Mouse (Mus musculus) midbrain, embryonic 15.5 days (tissue): Measurements from ENCODE around the gene Cspg4. TPM values are rescaled to one million over a fixed set of nuclear protein-coding genes. Genes with fewer than 3 reads are reported as not detected.
"Not testable (repeated sequence)": the region's sequence is repeated elsewhere in the genome, so short reads cannot be mapped to it uniquely, and the experiment has no call there.

Experiments
- ATAC-seq: fragments of 200-750 bp; cut with Nextera tagmentation; replicated peaks from 2 replicates; pipeline ENCODE4 v1.8.0; 2017; ENCODE audit warnings: moderate TSS enrichment
- H3K27ac ChIP-seq: fragments of 300-500 bp; sonication (generic); 2 replicates; pipeline ENCODE4 v1.5.1; 2015; ENCODE audit warnings: mild to moderate bottlenecking, inconsistent platforms
- H3K27me3 ChIP-seq: fragments of 300-500 bp; sonication (generic); replicated peaks from 2 replicates; pipeline ENCODE4 v1.6.1; 2015; ENCODE audit warnings: inconsistent platforms
- H3K36me3 ChIP-seq: fragments of 300-500 bp; sonication (generic); replicated peaks from 2 replicates; pipeline ENCODE4 v1.6.1; 2015; ENCODE audit warnings: inconsistent platforms
- H3K4me1 ChIP-seq: fragments of 300-500 bp; sonication (generic); 2 replicates; pipeline ENCODE4 v1.6.1; 2015; ENCODE audit warnings: inconsistent platforms
- H3K4me2 ChIP-seq: fragments of 300-500 bp; sonication (generic); 2 replicates; pipeline ENCODE4 v1.6.1; 2015; ENCODE audit warnings: inconsistent platforms, mild to moderate bottlenecking, moderate library complexity
- H3K4me3 ChIP-seq: fragments of 300-500 bp; sonication (generic); 2 replicates; pipeline ENCODE4 v1.5.1; 2015; ENCODE audit warnings: mild to moderate bottlenecking, inconsistent platforms
- H3K9ac ChIP-seq: fragments of 300-500 bp; sonication (generic); 2 replicates; pipeline ENCODE4 v1.6.1; 2015; ENCODE audit warnings: mild to moderate bottlenecking, inconsistent platforms
- H3K9me3 ChIP-seq: fragments of 300-500 bp; sonication (generic); 2 replicates; pipeline ENCODE4 v1.6.1; 2016; ENCODE audit warnings: inconsistent platforms
- WGBS: fragments of 180-500 bp; shearing (Covaris S2); methylation state at CpG from one replicate; pipeline ENCODE4 v1.1.7; 2015; ENCODE audit warnings: mixed read lengths; 5-methylcytosine and 5-hydroxymethylcytosine counted together
- polyA plus RNA-seq: library from polyadenylated mRNA; unstranded; fragments of >200 nt; fragmentation: Nextera tagmentation; extraction: Ambion mirVana; gene quantifications from 2 replicates; pipeline ENCODE4 v1.2.1, GENCODE M21; 2015

Cspg4 gene
- polyA plus RNA-seq, 1 experiment from 2014 or later, result 7.6 TPM

GRCm38 (mm10) chr9:56900060-56900459 lies 35.2 kb downstream of the Cspg4 start:
- H3K36me3 ChIP-seq, result no peaks in the 10 kb centered on the region
- no peak overlapping the region for H3K27ac ChIP-seq
- no peaks in the 10 kb centered on the region for H3K4me1 ChIP-seq
- no peak overlapping the region for H3K4me3 ChIP-seq
- no peaks in the 10 kb centered on the region for H3K9me3 ChIP-seq
- H3K27me3 ChIP-seq, result no peaks in the 10 kb centered on the region
- no peak overlapping the region for H3K4me2 ChIP-seq
- H3K9ac ChIP-seq, result no peak overlapping the region
- no peak for ATAC-seq

GRCm38 (mm10) chr9:56900571-56900970 lies 35.7 kb downstream of the Cspg4 start:
- 72% methylated on average over 9 of the region's 9 CpGs for WGBS
- Histone ChIP-seq H3K4me3 (no peak overlapping the region), H3K4me2 (no peak overlapping the region), H3K36me3 (no peaks in the 10 kb centered on the region), H3K27ac (no peak overlapping the region), H3K9ac (no peak overlapping the region), H3K9me3 (no peaks in the 10 kb centered on the region), H3K4me1 (no peaks in the 10 kb centered on the region), H3K27me3 (no peaks in the 10 kb centered on the region)
- ATAC-seq, result no peak

GRCm38 (mm10) chr9:56901187-56901586 lies 36.4 kb downstream of the Cspg4 start:
- Histone ChIP-seq H3K36me3 (no peaks in the 10 kb centered on the region), H3K4me2 (no peak overlapping the region), H3K9ac (no peak overlapping the region), H3K9me3 (no peaks in the 10 kb centered on the region), H3K4me3 (no peak overlapping the region), H3K27ac (no peak overlapping the region), H3K27me3 (no peaks in the 10 kb centered on the region), H3K4me1 (no peaks in the 10 kb centered on the region)
- no peak for ATAC-seq
- 77% methylated on average over 8 of the region's 8 CpGs for WGBS

GRCm38 (mm10) chr9:56903662-56904061 lies 38.8 kb downstream of the Cspg4 start:
- H3K9me3 ChIP-seq, result no peaks in the 10 kb centered on the region
- WGBS, result 84% methylated on average over 3 of the region's 3 CpGs
- ATAC-seq, result no peak

GRCm38 (mm10) chr9:56907549-56907948 lies 42.7 kb downstream of the Cspg4 start:
- H3K27ac ChIP-seq, result no peak overlapping the region
- H3K4me2 ChIP-seq, result no peak overlapping the region
- 89% methylated on average over 9 of the region's 9 CpGs for WGBS
- no peaks in the 10 kb centered on the region for H3K9me3 ChIP-seq
- H3K36me3 ChIP-seq, result no peaks in the 10 kb centered on the region
- H3K27me3 ChIP-seq, result no peaks in the 10 kb centered on the region
- H3K4me3 ChIP-seq, result no peak overlapping the region
- no peaks in the 10 kb centered on the region for H3K4me1 ChIP-seq
- no peak for ATAC-seq
- no peak overlapping the region for H3K9ac ChIP-seq

More at GRCm38 (mm10) chr9:56903662-56904061, 38.8 kb downstream of the Cspg4 start:
- no peak overlapping the region for H3K9ac ChIP-seq
- H3K36me3 ChIP-seq, result no peaks in the 10 kb centered on the region
- no peak overlapping the region for H3K27ac ChIP-seq
- no peak overlapping the region for H3K4me2 ChIP-seq
- H3K4me3 ChIP-seq, result no peak overlapping the region
- H3K27me3 ChIP-seq, result no peaks in the 10 kb centered on the region
- H3K4me1 ChIP-seq, result no peaks in the 10 kb centered on the region

- H3K27ac ChIP-seq, H3K4me3 ChIP-seq, H3K9me3 ChIP-seq, H3K4me2 ChIP-seq, H3K36me3 ChIP-seq, H3K4me1 ChIP-seq, H3K27me3 ChIP-seq, ATAC-seq, H3K9ac ChIP-seq: not testable (repeated sequence)
- WGBS, result 55% methylated on average over 4 of the region's 4 CpGs
Observed at GRCm38 (mm10) chr9:56909991-56910390, 45.2 kb downstream of the Cspg4 start.

GRCm38 (mm10) chr9:56911017-56911416 lies 46.2 kb downstream of the Cspg4 start:
- 63% methylated on average over 1 of the region's 1 CpGs for WGBS
- H3K9ac ChIP-seq, result no peak overlapping the region
- no peaks in the 10 kb centered on the region for H3K27me3 ChIP-seq
- no peaks in the 10 kb centered on the region for H3K4me1 ChIP-seq
- no peak overlapping the region for H3K4me2 ChIP-seq
- no peaks in the 10 kb centered on the region for H3K36me3 ChIP-seq
- no peak overlapping the region for H3K27ac ChIP-seq
- no peaks in the 10 kb centered on the region for H3K9me3 ChIP-seq
- ATAC-seq, result no peak
- no peak overlapping the region for H3K4me3 ChIP-seq

GRCm38 (mm10) chr9:56913991-56914390 lies 49.2 kb downstream of the Cspg4 start:
- Histone ChIP-seq H3K4me1 (no peaks in the 10 kb centered on the region), H3K27me3 (no peaks in the 10 kb centered on the region), H3K4me3 (no peak overlapping the region), H3K9ac (no peak overlapping the region), H3K9me3 (no peaks in the 10 kb centered on the region), H3K4me2 (no peak overlapping the region), H3K36me3 (no peaks in the 10 kb centered on the region), H3K27ac (no peak overlapping the region)
- 92% methylated on average over 9 of the region's 9 CpGs for WGBS
- ATAC-seq, result no peak

- Histone ChIP-seq H3K4me3 (no peak overlapping the region), H3K4me1 (no peaks in the 10 kb centered on the region)
- 100% methylated on average over 1 of the region's 1 CpGs for WGBS
Observed at GRCm38 (mm10) chr9:56915116-56915515, 50.3 kb downstream of the Cspg4 start.

GRCm38 (mm10) chr9:56915695-56916410 lies 51.0 kb downstream of the Cspg4 start:
- no peak overlapping the region for H3K27ac ChIP-seq
- 85% methylated on average over 5 of the region's 5 CpGs for WGBS
- no peaks in the 10 kb centered on the region for H3K27me3 ChIP-seq
- H3K9ac ChIP-seq, result no peak overlapping the region
- H3K4me2 ChIP-seq, result no peak overlapping the region
- no peaks in the 10 kb centered on the region for H3K36me3 ChIP-seq
- no peaks in the 10 kb centered on the region for H3K4me1 ChIP-seq
- no peak for ATAC-seq
- no peaks in the 10 kb centered on the region for H3K9me3 ChIP-seq
- H3K4me3 ChIP-seq, result no peak overlapping the region

More at GRCm38 (mm10) chr9:56915116-56915515, 50.3 kb downstream of the Cspg4 start:
- no peak for ATAC-seq
- Histone ChIP-seq H3K4me2 (no peak overlapping the region), H3K9ac (no peak overlapping the region), H3K9me3 (no peaks in the 10 kb centered on the region), H3K27me3 (no peaks in the 10 kb centered on the region), H3K27ac (no peak overlapping the region), H3K36me3 (no peaks in the 10 kb centered on the region)

GRCm38 (mm10) chr9:56917131-56917530 lies 52.3 kb downstream of the Cspg4 start:
- Histone ChIP-seq H3K27ac (no peak overlapping the region), H3K4me1 (no peaks in the 10 kb centered on the region), H3K9ac (no peak overlapping the region), H3K4me3 (no peak overlapping the region), H3K36me3 (no peaks in the 10 kb centered on the region), H3K27me3 (no peaks in the 10 kb centered on the region), H3K9me3 (no peaks in the 10 kb centered on the region), H3K4me2 (no peak overlapping the region)
- 71% methylated on average over 2 of the region's 2 CpGs for WGBS
- ATAC-seq, result no peak

GRCm38 (mm10) chr9:56918466-56918865 lies 53.6 kb downstream of the Cspg4 start:
- no peaks in the 10 kb centered on the region for H3K36me3 ChIP-seq
- no peak overlapping the region for H3K4me2 ChIP-seq
- no peak for ATAC-seq
- H3K9me3 ChIP-seq, result no peaks in the 10 kb centered on the region
- H3K9ac ChIP-seq, result no peak overlapping the region
- no peaks in the 10 kb centered on the region for H3K27me3 ChIP-seq
- H3K27ac ChIP-seq, result no peak overlapping the region
- 96% methylated on average over 13 of the region's 13 CpGs for WGBS
- 0 out of 2 replicates have a peak, but pooled peaks cover under 1% of the 10 kb centered on the region for H3K4me1 ChIP-seq
- no peak overlapping the region for H3K4me3 ChIP-seq

GRCm38 (mm10) chr9:56922746-56923145 lies 57.9 kb downstream of the Cspg4 start:
- Histone ChIP-seq H3K27me3 (peaks cover 2% of the 10 kb centered on the region; the same call in 1 of the 2 replicates), H3K9ac (no peak overlapping the region), H3K4me1 (peaks cover 26% of the 10 kb centered on the region), H3K4me3 (no peak overlapping the region), H3K27ac (no peak overlapping the region), H3K36me3 (no peaks in the 10 kb centered on the region), H3K9me3 (no peaks in the 10 kb centered on the region), H3K4me2 (no peak overlapping the region)
- 91% methylated on average over 4 of the region's 4 CpGs for WGBS
- no peak for ATAC-seq
